In genomic region chr12:100187013-100187755, GRCm38 (mm10) we compare ENCODE assay signal across 8 mouse cellular contexts. TPM values are rescaled to one million over a fixed set of nuclear protein-coding genes. Genes with fewer than 3 reads are reported as not detected.
DNase-seq lines count a peak whose midpoint lies in the region; ATAC-seq and TF ChIP-seq lines count a peak whose summit lies in the region.

No protein-coding gene starts in this region.

- peak; percentile 96 to 97 for ATAC-seq in hematopoietic stem cell, adult 5-6 weeks (replicated peaks in 1 of 2; ENCODE audit: insufficient read depth in 1 of 2, low FRiP score in 2 of 2, low TSS enrichment in 1 of 2, low read depth in 1 of 2, poor library complexity in 2 of 2, severe bottlenecking in 2 of 2)
- ATAC-seq in lung, postnatal 0 days: peak; percentile 100

- H3K9ac ChIP-seq in lung, postnatal 0 days (replicated peaks; ENCODE audit: low read depth): peak overlapping the region; percentile 91

- H3K27ac ChIP-seq in lung, postnatal 0 days (ENCODE audit: low read length): peak overlapping the region; percentile 99

- TF ChIP-seq EP300 in lung, postnatal 0 days (IDR thresholded peaks at IDR 0.05): peak; percentile 85

- TF ChIP-seq CTCF in lung, postnatal 0 days (IDR thresholded peaks at IDR 0.05): peak; percentile 20

- H3K4me3 ChIP-seq in lung, postnatal 0 days (ENCODE audit: low read depth, low read length): peak overlapping the region; percentile 72

- peak overlapping the region; percentile 73 for H3K4me2 ChIP-seq in lung, postnatal 0 days (replicated peaks; ENCODE audit: low read depth, low read length)

- H3K9me3 ChIP-seq in lung, postnatal 0 days (ENCODE audit: low read length): no peaks in the 10 kb centered on the region

- H3K36me3 ChIP-seq in lung, postnatal 0 days (ENCODE audit: insufficient read depth, low read length): no peaks in the 10 kb centered on the region

- no peaks in the 10 kb centered on the region for H3K27me3 ChIP-seq in lung, postnatal 0 days (replicated peaks; ENCODE audit: insufficient read depth, low read length)

- peaks cover 7% of the 10 kb centered on the region; the same call in 1 of the 2 replicates for H3K4me1 ChIP-seq in lung, postnatal 0 days (ENCODE audit: insufficient read depth, low read depth, low read length)

- peak; percentile 98 for DNase-seq in MEL-GATA-1-ER (ENCODE audit: extremely low read depth, low read depth)
- DNase-seq in cerebellum, adult 8-10 months: peak; percentile 100
- DNase-seq in forelimb bud, embryonic 11.5 days (ENCODE audit: low read depth, low spot score): peak; percentile 98
- peak; percentile 99 for DNase-seq in layer of hippocampus, adult 9-11 months
- peak; percentile 99 for DNase-seq in lung, postnatal 0 days (ENCODE audit: low spot score)
- peak; percentile 96 for DNase-seq in ovary, postnatal 14 days (ENCODE audit: low spot score)
- DNase-seq in thymus, postnatal 14 days: peak; percentile 99

- WGBS in lung, postnatal 0 days: under 1% methylated on average over 51 of the region's 52 CpGs

RNA-seq across cellular contexts. Expression of gene Calm1, which starts 12.1 kb away (rescaled TPM):
- 385 and 714 TPM in 2 replicates for total RNA-seq in hematopoietic stem cell, adult 5-6 weeks (2017)
- 2,106 and 2,119 TPM in 2 replicates for polyA plus RNA-seq in lung, postnatal 0 days (2015; fragmentation: Nextera tagmentation; extraction: Ambion mirVana)

RNA-seq across cellular contexts. Expression of gene Nrde2, which starts 27.7 kb away (rescaled TPM):
- total RNA-seq in hematopoietic stem cell, adult 5-6 weeks (2017): 28.4 and 52.3 TPM in 2 replicates
- polyA plus RNA-seq in lung, postnatal 0 days (2015; fragmentation: Nextera tagmentation; extraction: Ambion mirVana): 10.8 and 11.1 TPM in 2 replicates

Comparison
In these comparisons a context has a peak if more than half of its experiments do, and no peak if none do; other contexts are left out.
1. Peak in every context shown above with its lines: DNase-seq, ATAC-seq, H3K4me3 ChIP-seq and H3K27ac ChIP-seq.